Mouse (Mus musculus): ENCODE measurements at regions not wholly inside any gene's neighbourhood (a gene's known extent, or its start where the extent isn't known, plus 50 kb on each side); places are given as distances from the start of the nearest gene placed in this dataset.
"Not testable (repeated sequence)": the region's sequence is repeated elsewhere in the genome, so short reads cannot be mapped to it uniquely, and the experiment has no call there.

DNA sequence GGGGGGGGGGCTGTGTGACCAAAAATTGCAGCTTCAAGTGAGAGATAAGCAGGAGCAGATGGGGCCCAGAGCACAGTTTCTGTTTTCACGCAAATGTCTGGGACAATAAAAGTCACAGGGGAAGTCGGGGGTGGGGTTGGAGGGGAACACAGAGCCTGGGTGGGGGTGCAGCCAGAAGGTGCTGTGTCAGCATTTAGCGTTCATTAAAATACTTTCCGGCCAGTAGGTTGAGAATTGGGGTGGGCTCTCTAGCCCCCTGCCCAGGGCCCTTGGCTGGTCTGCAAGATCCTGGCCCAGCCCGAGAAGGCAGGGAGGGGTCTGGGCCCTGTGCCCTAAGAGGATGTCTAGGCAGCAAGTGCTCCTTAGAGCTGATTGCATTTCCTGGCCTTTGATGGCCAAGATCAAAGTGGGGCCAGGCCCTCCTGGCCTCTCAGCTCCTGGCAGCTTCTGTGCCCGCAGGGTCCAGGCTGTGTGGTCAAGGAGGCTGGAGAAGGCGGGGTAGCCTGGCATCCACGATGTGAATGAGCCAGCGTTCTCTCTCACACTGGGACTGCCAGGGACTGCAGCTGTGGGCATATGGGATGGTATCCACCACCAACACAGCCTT, 283.0 kb downstream of the Cyp26b1 start:
- no peak for DNase-seq

DNA sequence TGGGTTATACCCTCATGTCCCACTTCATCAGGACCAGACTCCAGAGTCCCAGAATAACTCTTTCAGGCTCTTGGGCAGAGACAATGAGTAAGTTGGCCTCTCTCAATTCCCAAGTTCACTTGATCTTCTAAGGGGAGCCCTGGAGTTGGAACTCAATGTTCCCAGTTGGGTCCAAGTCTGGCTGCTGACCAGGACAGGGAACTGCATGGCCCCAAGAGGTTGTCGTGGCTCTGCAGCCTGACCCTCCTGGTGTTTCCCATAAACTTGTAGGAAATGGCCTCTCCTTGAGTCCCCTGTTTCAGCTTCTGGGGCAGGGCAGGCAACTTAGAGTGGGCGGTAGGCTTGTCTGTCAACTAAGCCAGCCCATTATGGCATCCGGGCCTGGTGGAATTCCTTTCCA, 286.2 kb downstream of the Cyp26b1 start:
- DNase-seq: no peak

DNA sequence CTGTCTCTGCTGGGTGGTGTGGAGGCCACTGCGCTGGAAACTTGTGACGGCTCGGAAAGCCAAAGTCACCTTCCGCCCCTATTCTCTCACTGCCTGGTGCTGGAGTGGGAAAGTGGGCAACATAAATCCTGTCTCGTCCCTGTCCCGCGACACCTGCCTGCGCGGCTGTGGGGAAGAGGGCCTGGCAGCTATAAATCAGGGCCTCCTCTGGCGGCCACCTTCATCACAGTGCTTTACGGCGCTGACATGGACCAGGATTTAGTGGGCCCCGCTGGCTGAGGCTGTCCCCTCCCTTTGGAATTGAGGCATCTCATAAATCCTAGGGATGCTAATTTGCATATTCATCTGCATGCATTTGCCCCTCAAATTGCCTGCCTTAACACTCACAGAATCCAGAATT, 287.1 kb downstream of the Cyp26b1 start:
- no peak for DNase-seq

DNA sequence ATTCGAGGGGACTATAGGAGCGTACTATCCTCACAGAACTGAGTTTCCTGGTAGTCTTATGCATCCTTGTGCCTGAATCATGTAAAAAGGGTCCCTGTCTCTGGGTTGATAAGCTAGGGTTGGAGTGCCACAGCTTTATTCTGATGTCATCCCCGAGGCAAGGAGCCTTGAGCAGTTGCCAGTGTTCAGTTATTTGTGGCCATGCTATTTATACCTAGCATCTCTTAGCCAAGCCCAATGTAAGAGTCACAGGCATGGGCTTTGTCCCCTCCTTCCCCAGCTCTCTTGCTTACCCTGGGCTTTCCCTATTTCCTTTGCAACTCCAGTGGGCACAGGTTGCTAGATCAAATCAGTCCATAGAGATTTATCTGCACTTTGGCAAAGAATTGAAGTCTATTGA, 288.6 kb downstream of the Cyp26b1 start:
- no peak for DNase-seq

DNA sequence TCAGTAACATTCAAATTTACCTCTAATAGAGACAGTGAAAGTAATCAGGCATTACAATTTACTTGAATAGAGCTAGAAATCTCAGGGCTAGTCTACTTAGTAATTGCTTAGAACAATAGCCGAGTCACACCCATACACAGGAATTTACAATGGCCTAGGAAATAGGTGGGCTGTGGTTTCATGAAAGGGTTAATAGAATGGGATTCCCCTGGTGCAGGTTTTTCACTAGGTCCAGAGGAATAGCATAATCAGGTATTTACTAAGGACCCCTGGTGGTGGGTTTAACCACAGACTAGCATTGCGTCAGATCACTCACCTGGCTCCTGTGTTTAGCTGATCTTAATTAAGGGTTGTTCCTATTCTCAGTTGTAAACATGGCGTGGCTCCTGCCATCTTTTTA, 290.8 kb downstream of the Cyp26b1 start:
- not testable (repeated sequence) for DNase-seq

DNA sequence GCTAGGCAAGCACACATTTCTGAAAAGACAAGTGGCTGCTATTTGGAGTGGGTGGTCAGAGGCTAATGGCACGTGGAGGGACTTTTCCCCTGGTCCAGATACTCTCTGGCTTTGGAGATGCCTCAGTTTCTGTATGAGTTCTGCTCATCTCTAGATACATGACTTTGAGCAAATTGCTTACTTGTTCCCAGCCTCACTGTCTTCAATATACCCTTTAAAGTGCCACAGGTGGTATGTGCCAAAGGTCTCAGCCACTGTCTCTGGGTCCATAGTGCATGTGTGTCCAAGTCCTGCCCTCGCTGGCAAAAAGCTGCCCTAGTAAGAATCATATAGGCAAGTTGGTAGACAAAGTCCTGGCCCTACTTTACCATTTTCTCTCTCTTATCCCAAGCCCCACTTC, 291.5 kb downstream of the Dysf start:
- no peak for DNase-seq

DNA sequence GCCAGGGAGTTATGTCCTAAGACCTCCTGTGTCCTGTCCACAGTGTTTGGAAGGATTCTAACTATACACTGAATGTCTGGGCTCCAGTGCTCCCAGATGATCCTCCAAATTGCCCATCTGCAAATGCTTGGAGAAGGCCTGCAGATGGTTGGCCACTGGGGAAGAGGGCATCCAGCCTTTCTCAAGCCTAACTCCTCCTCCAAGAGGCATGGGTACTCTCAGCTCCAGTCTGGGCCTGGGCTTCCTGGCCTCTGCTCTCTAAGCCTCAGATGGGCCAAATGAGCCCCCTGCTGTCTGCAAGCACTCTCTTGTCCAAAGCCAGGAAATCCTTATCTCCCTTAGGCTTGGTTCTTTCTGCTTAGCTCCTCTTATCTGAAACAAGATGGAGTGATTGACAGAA, 290.8 kb downstream of the Dysf start:
- DNase-seq: no peak

DNA sequence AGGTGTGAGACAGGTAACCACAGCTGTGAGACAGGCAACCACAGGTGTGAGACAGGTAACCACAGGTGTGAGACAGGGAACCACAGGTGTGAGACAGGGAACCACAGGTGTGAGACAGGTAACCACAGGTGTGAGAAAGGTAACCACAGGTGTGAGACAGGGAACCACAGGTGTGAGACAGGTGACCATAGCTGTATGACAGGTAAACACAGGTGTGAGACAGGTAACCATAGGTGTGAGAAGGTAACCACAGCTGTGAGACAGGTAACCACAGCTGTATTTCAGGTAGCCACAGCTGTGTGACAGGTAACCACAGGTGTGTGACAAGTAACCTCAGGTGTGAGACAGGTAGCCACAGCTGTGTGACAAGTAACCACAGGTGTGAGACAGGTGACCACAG, 265.5 kb downstream of the Dysf start:
- DNase-seq: not testable (repeated sequence)

DNA sequence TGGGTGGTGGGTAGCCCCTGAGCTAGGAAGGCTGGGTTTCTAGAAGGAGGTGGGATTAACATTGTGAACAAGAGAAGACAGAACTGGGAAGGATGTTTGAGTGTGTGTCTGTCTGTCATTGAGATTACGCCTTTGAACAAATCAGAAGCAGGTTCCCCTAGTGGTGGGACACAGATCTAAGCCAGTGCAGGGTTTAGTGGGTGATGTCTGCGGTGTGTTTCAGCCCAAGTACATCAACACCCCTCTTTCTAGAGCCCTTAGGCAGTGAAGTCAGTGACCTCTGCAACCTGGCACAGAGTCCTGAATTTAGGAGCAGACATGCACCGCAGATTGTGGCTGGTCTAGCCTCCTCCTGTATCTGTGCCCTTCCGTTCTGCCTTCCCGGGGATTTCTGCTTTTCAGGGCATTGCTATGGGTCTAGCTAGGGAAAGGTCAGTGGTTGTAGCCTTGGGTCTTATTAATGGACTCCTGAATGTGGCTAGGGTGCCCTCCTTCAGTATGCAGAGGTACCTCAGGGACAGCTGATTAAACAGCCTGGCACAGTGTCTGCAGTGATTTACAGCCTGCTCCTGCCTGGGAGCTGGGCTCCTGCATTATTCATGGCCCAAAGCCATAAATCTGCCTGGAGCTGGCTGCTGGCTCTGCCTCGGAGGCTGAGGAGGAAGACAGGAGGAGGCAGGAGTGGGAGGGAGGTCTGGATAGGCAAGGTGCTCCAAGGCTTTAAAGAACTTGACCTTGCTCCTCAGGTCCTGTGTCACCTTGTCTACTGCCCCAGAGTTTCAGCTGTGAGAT, 264.3 kb downstream of the Dysf start:
- no peak for DNase-seq

DNA sequence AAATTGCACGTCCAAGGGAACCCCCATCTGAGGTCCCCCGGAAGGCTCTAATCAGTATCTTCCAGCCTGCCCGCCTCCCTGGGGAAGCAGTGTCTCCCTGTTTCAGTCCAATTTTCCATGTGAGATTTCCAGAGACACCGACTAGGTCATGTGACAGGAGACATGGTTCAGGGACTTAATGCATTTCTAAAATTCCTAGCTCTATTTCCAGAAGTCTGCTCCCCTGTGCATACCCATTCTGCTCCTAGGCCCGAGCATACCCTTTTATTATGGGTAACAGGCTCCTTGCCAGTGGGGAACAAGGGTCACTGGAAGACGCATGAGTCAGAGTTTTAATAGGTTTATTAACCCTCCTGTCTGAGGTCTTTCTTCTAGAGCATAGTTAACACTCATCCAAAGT, 263.6 kb downstream of the Dysf start:
- no peak for DNase-seq

DNA sequence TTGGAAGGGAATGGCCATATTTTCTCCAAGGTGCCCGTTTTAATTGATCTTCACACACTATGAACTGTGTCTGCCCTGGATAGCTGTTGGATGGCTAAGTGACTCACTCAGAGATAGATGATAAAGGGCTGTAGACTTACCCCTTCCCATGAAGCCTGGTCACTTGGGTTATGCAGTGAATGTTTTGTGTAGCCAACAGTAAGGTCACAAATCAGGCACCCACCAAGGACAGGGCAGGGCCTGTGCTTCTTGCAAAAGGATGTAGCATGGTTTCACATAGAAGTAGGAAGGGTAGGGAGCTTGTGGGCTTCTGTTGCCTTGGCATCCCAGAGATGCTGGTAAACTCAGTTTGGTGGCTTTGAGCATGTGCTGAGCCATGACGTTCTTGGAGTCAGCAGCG, 263.1 kb downstream of the Dysf start:
- DNase-seq: no peak

DNA sequence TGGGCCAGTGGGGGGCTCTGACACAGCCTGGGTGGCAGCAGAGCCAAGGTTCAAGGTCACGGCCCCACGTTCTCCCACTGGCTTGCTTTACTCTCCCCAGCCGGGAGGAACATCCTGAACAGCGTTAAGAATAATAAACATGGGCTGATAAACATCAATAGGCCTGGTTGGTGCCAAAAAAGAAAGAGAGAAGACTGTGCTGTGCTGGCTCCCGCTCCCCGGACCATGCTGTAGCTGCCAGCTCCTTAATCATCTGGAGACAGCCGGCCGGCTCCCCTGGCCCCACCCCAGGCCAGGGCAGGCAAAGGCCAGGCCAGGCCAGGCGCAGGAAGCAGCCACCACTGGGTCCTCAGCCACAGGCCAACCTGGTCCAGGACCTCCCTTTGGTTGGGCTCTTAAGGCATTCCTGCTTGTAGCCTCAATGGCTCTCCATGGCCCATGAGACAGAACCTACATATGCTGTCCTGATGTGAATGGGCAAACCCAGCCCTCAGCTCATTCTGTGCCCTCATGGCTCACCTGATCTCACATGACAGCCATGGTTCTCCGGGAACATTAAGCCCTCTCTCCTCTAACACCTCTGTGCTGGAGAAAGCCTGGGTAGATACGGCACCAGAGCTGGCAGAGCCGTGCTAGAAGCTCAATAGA, 262.3 kb downstream of the Dysf start:
- DNase-seq: no peak

DNA sequence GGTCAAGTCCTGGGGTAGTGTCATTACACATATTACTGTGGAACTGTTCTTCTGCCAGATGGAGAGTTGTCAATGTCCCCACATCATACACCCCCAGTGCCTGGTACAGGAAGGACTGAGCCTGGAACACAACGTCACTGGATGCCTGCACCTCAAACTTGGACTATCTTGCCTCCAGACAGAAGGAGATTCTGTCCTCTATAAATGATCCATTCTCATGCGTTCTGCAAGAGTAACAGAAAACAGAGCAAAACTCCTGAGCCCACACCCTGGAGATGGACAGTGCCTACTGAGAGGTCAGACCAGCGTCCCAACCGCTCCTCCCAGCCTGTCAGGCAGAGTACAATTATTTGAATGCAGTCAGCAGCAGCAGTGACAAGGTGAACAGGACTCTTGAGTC, 261.1 kb downstream of the Dysf start:
- no peak for DNase-seq

DNA sequence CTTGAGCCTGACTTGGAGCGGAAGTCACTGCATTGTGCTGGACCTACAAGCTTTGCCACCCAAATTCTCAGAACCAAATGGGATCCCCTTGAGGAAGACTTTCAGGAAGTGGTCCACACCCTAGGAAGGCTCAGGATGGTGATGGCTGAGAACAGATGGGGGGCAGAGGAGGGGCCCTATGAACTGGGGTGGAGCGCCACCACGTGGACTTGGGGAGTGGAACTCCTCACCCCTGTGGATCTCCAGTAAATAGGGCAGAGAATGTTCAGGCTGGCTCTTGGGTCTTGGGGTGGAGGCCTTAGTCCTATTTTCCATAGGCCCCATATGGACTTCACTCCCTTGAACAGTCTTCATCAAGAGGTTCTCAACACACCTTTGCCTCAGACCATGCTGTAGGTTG, 260.6 kb downstream of the Dysf start:
- DNase-seq: no peak

DNA sequence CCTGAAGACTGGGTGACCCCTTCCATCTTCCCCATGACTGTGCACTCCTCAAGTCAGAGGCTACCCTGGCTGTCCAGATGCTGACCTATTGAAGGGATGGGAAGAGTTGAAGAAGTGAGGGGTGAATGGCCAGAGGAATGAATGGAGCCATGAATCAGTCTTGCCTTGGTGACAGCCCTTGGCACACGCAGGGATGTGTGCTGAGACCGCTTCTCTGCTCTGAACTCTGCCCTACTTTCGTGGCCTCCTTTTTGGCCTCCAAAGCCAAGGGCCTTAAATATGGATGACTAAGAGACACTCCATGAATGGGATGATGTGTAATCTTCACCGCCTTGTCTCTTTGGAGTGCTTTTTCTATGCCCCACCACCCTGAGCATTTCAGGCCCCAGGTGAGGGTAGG, 259.7 kb downstream of the Dysf start:
- no peak for DNase-seq

DNA sequence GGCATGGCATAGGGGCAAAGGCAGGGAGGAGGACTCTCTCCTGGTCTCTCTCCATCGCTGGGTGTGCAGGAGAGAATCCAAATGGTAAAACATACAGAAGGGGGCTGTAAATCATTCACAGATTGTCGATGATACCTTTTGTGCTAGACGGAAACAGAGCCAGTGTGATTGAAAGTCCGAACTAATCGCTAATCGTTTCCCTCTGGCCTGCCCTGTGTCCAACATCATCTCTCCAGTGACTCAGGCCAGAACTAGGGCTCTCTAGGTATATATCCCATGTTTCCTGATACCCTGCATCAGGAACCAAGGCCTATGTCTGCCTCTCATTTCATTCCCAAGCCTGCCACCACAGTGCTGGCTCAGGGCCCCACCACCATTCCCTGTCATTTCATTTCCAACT, 259.1 kb downstream of the Dysf start:
- DNase-seq: no peak

DNA sequence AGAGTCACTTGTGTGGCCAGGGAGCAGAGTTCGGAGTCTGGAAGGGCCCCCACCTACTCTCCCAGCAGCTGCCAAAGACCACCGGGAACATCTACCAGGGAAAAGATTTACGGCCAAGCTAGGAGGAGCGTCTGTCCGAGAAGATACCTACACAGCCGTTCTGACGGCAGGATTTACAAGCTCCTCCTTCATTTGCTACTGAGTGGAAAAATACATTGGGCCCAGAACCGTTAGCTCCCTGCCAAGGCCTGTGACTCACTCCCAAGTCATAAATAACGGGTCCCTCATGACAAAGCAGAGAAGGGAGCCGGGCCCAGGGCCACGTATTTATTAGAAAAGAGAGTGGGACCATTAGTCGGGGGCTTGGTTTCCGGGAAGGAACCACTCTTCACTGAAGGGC, 258.3 kb downstream of the Dysf start:
- no peak for DNase-seq

DNA sequence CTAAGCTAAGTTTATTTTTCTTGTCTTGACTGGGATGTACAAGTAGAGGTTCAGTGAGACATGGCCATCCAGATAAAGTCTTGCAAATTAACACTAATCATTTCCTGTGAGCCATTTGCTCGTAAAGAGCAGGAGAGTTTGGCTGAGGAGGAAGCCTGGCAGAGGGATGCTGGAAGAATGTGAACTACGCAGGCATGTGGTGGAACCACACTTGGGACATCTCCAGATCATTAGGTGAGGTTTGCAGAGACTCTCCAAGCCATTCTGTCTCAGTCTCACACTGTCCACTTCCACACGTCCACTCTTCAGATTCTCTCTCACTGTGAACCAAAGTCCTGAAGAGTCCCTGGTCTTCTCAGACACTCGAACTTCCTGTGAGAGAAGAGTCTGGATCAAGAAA, 256.3 kb downstream of the Dysf start:
- DNase-seq: no peak

DNA sequence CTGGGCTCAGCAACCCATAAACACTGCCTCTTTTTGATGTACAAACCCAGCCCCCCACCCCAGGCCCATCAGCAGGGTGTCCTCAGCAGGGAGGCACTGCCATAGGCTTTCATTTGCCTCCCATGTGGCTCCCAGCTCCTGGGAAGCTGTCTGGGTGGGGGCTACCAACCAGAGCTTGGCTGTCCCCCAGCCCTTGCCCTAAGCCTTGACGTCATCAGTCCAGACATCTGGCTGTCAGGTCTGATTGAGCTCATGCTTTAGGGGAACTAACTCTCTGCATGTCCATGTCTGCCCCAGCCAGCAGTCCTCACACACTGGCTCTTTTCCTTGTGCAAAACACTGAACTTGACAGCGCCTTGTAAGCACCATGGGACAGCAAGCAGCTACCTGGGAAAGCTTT, 255.3 kb downstream of the Dysf start:
- no peak for DNase-seq

DNA sequence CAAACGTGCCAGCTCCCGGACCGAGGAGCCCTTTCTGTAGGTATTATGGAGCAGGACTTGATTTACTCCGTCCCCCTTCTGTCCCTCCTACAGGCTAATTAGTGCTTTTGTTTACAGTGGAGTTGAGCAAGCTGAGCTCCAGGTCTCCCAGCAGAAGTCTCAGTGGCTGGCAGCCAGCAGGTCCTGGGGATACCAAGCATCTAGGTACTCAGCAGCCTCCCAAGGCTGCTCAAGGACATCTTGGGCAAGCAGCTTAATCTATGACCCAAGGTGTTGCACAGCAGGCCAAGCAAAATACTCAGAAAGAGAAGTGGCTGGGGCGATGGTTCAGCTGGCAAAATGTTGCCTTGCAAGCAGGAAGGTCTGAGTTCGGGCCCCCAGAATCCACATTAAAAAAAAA, 254.4 kb downstream of the Dysf start:
- no peak for DNase-seq

DNA sequence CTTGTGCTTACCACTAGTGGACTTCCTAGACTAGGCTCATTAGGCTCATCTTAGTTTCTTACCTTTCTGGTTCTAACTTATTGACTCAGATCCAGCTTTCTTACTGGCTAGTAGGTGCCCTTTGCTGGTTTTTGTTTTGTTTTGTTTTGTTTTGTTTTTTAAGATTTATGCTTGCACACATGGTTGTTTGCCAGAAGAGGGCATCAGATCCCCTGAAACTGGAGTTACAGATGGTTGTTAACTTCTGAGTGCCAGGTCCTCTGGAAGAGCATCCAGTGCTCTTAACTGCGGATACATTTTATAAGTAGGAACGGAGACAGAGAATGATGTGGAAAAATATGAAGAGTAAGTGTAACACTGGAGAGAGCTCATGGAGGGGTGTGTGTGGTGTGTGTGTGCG, 253.1 kb downstream of the Dysf start:
- no peak for DNase-seq

All from B cell, adult 2 months (primary cell).